Mouse (Mus musculus): Measurements from ENCODE around the gene Ppp4r1.

DNA sequence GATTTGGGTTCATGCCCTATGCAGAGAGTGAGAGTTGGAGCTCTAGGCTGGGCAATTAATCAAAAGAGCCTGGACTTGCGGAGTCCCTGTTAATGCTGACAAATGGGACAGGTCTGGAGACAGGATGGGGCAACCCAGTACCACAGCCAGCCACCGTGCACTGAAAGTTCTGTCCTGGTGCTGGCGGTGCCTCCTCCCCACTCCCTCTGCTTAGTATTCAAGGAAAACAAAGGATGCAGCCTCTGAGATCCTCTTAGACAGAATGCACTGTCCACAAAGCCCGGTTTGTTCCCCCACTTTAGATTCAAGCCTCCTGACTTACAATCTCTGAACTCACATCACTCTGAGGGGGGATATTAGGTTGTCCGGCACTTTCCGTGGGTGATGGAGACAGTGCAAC is 36.1 kb upstream of the Ppp4r1 start:
- TF ChIP-seq POLR2A (IDR thresholded peaks at IDR 0.05; ENCODE audit: insufficient read depth, low read depth, low read length) = no peak
- TF ChIP-seq CTCF (IDR thresholded peaks at IDR 0.05) = no peak

All from heart, adult 2 months (tissue).